Mouse (Mus musculus): Measurements from ENCODE around the gene Babam2. TPM values are rescaled to one million over a fixed set of nuclear protein-coding genes. Genes with fewer than 3 reads are reported as not detected.

The Babam2 gene
- polyA plus RNA-seq, 1 experiment from 2014 or later = 42.9 TPM

DNA sequence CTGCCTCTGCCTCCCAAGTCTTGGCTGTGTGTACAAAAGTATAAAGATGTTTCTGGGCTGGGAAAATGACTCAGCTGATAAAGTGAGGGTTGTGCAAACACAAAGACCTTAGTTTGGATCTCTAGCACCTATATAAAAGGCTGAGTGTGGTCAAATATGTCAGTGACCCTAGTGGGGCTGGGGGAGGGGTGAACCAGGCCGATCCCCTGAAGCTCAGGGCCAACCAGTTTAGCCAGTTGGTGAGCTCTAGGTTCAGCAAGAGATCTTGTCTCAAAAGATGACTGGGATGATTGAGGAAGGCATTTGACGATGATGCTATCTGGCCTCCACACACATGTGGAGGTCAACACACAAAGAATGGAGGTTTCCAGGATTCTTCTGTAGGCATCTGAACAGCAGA is 320.8 kb downstream of the Babam2 start:
- no peak overlapping the region for H3K4me2 ChIP-seq
- peaks cover 12% of the 10 kb centered on the region for H3K4me1 ChIP-seq (ENCODE audit: control insufficient read depth, insufficient read depth, low read length)
- no peaks in the 10 kb centered on the region for H3K27me3 ChIP-seq (ENCODE audit: control insufficient read depth, insufficient read depth, low read length)
- no peak overlapping the region for H3K27ac ChIP-seq (ENCODE audit: low read depth, low read length)
- 69% methylated on average over 2 of the region's 2 CpGs for WGBS (ENCODE audit: insufficient replicate concordance)
- no peaks in the 10 kb centered on the region for H3K9me3 ChIP-seq (replicated peaks; ENCODE audit: control insufficient read depth, low read length)
- no peak overlapping the region for H3K9ac ChIP-seq (ENCODE audit: low read depth, low read length)
- H3K4me3 ChIP-seq (ENCODE audit: low read depth, low read length) = no peak overlapping the region
- no peak for ATAC-seq (replicated peaks; ENCODE audit: insufficient number of reproducible peaks, low FRiP score, low TSS enrichment)
- H3K36me3 ChIP-seq (ENCODE audit: control insufficient read depth, insufficient read depth, low read length) = no peaks in the 10 kb centered on the region

DNA sequence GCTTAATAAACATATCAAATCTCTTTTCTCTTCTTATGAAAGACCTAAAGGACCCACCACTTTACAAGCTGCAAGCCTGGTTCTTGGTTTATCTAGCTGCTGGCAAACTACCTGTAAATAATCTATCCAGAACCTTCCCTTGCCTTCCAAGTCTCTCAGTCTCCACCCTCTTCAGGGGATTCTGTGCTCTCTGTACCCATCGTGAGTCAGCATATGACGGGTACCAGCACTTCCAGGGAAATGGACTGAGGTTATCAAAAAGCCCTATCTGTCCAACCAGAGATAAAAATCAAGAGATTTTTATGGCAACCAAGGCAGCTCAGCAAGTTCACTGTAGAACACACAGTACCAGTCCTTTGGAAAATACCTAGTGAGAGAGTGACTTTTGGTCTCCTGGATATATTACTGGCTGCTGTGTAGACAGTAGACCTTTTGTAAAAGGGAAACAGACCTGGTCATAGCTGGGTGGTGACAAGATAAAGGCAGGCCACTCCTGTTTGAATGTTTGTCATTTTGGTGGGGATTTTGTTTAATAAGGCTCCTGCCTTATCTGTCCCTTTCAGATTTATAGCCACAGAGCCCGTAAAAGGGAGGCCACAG is 332.4 kb downstream of the Babam2 start:
- Histone ChIP-seq H3K4me3 (ENCODE audit: low read depth, low read length) (no peak overlapping the region), H3K9me3 (replicated peaks; ENCODE audit: control insufficient read depth, low read length) (no peaks in the 10 kb centered on the region), H3K4me2 (no peak overlapping the region), H3K27ac (ENCODE audit: low read depth, low read length) (no peak overlapping the region), H3K36me3 (ENCODE audit: control insufficient read depth, insufficient read depth, low read length) (no peaks in the 10 kb centered on the region), H3K27me3 (ENCODE audit: control insufficient read depth, insufficient read depth, low read length) (no peaks in the 10 kb centered on the region), H3K4me1 (ENCODE audit: control insufficient read depth, insufficient read depth, low read length) (peaks cover 12% of the 10 kb centered on the region), H3K9ac (ENCODE audit: low read depth, low read length) (no peak overlapping the region)
- 65% methylated on average over 3 of the region's 3 CpGs for whole genome bisulfite sequencing (ENCODE audit: insufficient replicate concordance)
- ATAC-seq (replicated peaks; ENCODE audit: insufficient number of reproducible peaks, low FRiP score, low TSS enrichment) = no peak

DNA sequence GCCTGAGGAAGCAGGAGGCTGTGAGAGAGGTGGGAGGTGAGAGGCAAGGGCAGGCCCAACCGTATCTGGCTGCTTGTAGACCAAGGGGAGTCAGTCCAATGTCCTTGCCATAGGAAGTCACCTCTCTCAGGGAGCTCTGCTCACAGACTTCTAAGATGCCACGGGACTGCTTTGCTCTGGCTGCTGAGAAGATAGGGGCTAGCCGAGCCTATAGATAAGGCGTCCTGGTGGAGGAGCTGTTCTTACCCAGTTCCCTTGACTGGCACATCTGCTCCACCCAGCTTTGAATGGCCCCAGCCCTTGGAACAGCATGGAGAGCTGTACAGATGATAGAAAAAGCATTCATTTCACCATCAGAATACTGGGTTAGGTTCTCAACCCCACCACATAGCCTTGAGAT is 335.7 kb downstream of the Babam2 start:
- H3K9me3 ChIP-seq (replicated peaks; ENCODE audit: control insufficient read depth, low read length) = no peaks in the 10 kb centered on the region
- H3K27ac ChIP-seq (ENCODE audit: low read depth, low read length) = no peak overlapping the region
- H3K4me2 ChIP-seq = no peak overlapping the region
- H3K27me3 ChIP-seq (ENCODE audit: control insufficient read depth, insufficient read depth, low read length) = no peaks in the 10 kb centered on the region
- no peak overlapping the region for H3K4me3 ChIP-seq (ENCODE audit: low read depth, low read length)
- peaks cover 16% of the 10 kb centered on the region for H3K4me1 ChIP-seq (ENCODE audit: control insufficient read depth, insufficient read depth, low read length)
- H3K36me3 ChIP-seq (ENCODE audit: control insufficient read depth, insufficient read depth, low read length) = no peaks in the 10 kb centered on the region
- no peak for ATAC-seq (replicated peaks; ENCODE audit: insufficient number of reproducible peaks, low FRiP score, low TSS enrichment)
- WGBS (ENCODE audit: insufficient replicate concordance) = 14% methylated on average over 4 of the region's 4 CpGs
- no peak overlapping the region for H3K9ac ChIP-seq (ENCODE audit: low read depth, low read length)

DNA sequence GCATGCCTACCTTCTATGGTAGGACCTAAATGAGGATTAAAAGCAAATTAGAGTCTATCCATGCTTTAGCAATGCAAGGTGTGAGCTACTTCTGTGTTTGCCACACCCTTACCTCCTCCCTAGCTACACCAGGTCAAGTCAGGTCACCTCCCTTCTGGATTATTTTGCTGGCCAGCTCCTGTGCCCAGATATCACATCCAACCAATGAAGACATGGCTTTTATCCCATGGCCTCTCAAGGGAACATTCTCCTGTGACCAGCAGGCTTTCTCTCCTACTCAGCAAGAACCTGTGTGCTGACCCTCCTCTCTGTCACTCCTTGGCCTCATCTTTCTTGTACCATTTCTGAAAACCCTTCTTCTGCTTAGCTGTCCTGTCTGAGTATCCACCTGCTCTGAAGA is 336.1 kb downstream of the Babam2 start:
- no peaks in the 10 kb centered on the region for H3K36me3 ChIP-seq (ENCODE audit: control insufficient read depth, insufficient read depth, low read length)
- no peaks in the 10 kb centered on the region for H3K9me3 ChIP-seq (replicated peaks; ENCODE audit: control insufficient read depth, low read length)
- H3K4me2 ChIP-seq = no peak overlapping the region
- H3K27ac ChIP-seq (ENCODE audit: low read depth, low read length) = no peak overlapping the region
- ATAC-seq (replicated peaks; ENCODE audit: insufficient number of reproducible peaks, low FRiP score, low TSS enrichment) = no peak
- H3K9ac ChIP-seq (ENCODE audit: low read depth, low read length) = no peak overlapping the region
- no peak overlapping the region for H3K4me3 ChIP-seq (ENCODE audit: low read depth, low read length)
- no peaks in the 10 kb centered on the region for H3K27me3 ChIP-seq (ENCODE audit: control insufficient read depth, insufficient read depth, low read length)
- H3K4me1 ChIP-seq (ENCODE audit: control insufficient read depth, insufficient read depth, low read length) = peaks cover 16% of the 10 kb centered on the region

DNA sequence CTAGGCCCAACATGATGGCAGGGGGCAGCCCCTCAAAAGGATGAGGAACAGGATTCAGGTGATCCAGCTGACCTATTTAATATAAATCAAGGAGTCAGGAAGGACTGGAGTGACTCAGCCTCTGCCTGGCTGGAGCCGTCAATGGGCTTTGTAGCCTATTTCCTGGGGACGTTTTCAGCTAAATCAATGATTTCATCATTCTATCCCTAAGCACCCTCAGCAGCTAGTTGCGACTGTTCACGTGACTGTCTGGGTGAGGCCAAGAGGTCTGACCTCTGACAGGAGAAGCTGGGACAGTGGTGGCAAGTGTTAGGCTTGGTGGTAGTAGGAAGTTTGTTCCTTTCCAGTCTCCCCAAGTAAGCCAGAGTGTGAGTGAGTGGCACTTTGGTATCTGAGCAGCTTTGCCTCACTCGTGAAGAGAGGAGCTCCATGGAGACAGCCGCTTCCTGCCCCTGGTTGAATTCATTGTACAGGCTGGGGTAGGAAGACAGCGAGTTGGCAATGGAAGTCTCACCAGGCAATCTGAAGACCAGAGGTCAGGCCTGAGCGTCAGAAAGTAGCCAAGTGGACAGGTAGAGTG is 337.1 kb downstream of the Babam2 start:
- Histone ChIP-seq H3K36me3 (ENCODE audit: control insufficient read depth, insufficient read depth, low read length) (no peaks in the 10 kb centered on the region), H3K9ac (ENCODE audit: low read depth, low read length) (no peak overlapping the region), H3K4me1 (ENCODE audit: control insufficient read depth, insufficient read depth, low read length) (peaks cover 16% of the 10 kb centered on the region), H3K4me2 (no peak overlapping the region), H3K4me3 (ENCODE audit: low read depth, low read length) (no peak overlapping the region), H3K27ac (ENCODE audit: low read depth, low read length) (no peak overlapping the region), H3K27me3 (ENCODE audit: control insufficient read depth, insufficient read depth, low read length) (no peaks in the 10 kb centered on the region), H3K9me3 (replicated peaks; ENCODE audit: control insufficient read depth, low read length) (no peaks in the 10 kb centered on the region)
- 83% methylated on average over 8 of the region's 8 CpGs for WGBS (ENCODE audit: insufficient replicate concordance)
- ATAC-seq (replicated peaks; ENCODE audit: insufficient number of reproducible peaks, low FRiP score, low TSS enrichment) = no peak

DNA sequence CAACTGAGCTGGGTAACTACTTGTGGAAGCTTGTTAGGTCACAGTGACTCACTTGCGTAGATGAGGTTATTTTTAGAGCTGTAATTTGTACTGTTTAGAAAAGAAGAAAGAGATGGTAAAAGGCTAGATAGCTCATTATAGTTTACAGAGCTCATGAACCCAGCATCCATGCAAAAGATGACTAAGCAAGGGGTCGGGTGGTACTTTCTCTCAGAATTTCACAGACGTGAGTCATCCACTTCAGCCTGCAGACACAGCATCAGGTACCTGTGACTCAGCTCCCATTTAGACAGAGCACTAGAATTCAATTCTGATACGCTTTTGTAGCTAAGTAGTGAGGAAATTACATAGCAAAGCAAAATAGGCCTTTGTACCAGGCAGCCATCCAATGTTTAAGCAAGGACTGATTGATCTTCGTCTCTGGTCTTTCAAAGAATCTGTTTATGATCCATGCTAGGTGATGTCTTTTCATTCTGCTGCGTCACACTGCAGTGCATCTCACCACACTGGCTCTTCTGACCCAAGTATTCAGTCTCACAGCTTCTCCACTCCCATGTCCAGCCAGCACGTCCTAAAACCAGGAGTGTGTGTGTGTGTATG is 338.3 kb downstream of the Babam2 start:
- no peaks in the 10 kb centered on the region for H3K36me3 ChIP-seq (ENCODE audit: control insufficient read depth, insufficient read depth, low read length)
- no peak overlapping the region for H3K27ac ChIP-seq (ENCODE audit: low read depth, low read length)
- ATAC-seq (replicated peaks; ENCODE audit: insufficient number of reproducible peaks, low FRiP score, low TSS enrichment) = no peak
- WGBS (ENCODE audit: insufficient replicate concordance) = 62% methylated on average over 7 of the region's 7 CpGs
- H3K4me3 ChIP-seq (ENCODE audit: low read depth, low read length) = no peak overlapping the region
- no peaks in the 10 kb centered on the region for H3K9me3 ChIP-seq (replicated peaks; ENCODE audit: control insufficient read depth, low read length)
- H3K27me3 ChIP-seq (ENCODE audit: control insufficient read depth, insufficient read depth, low read length) = no peaks in the 10 kb centered on the region
- H3K9ac ChIP-seq (ENCODE audit: low read depth, low read length) = no peak overlapping the region
- peaks cover 16% of the 10 kb centered on the region for H3K4me1 ChIP-seq (ENCODE audit: control insufficient read depth, insufficient read depth, low read length)
- H3K4me2 ChIP-seq = no peak overlapping the region

DNA sequence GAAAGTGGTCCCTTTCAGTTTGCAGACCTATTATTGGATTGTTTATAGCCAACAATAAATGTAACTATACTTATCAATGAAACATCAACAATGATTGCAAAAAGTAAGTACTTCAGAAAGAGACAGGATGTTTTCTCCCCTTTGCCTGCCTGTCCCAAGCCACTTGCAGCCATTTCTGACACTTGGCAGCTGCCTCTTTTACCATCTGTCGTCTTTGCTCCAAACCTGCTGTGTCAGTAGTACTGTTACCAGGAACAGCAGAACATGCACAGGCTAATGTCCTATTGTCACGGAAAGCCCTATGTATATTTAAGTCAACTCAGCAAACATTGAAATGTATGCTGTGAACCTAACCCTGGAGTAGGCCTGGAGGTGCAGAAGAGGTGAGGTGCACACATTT is 339.4 kb downstream of the Babam2 start:
- Histone ChIP-seq H3K4me3 (ENCODE audit: low read depth, low read length) (no peak overlapping the region), H3K9me3 (replicated peaks; ENCODE audit: control insufficient read depth, low read length) (no peaks in the 10 kb centered on the region), H3K4me1 (ENCODE audit: control insufficient read depth, insufficient read depth, low read length) (peaks cover 16% of the 10 kb centered on the region), H3K27me3 (ENCODE audit: control insufficient read depth, insufficient read depth, low read length) (no peaks in the 10 kb centered on the region), H3K9ac (ENCODE audit: low read depth, low read length) (no peak overlapping the region), H3K36me3 (ENCODE audit: control insufficient read depth, insufficient read depth, low read length) (no peaks in the 10 kb centered on the region), H3K27ac (ENCODE audit: low read depth, low read length) (no peak overlapping the region), H3K4me2 (no peak overlapping the region)
- WGBS (ENCODE audit: insufficient replicate concordance) = 65% methylated on average over 2 of the region's 2 CpGs
- ATAC-seq (replicated peaks; ENCODE audit: insufficient number of reproducible peaks, low FRiP score, low TSS enrichment) = no peak

DNA sequence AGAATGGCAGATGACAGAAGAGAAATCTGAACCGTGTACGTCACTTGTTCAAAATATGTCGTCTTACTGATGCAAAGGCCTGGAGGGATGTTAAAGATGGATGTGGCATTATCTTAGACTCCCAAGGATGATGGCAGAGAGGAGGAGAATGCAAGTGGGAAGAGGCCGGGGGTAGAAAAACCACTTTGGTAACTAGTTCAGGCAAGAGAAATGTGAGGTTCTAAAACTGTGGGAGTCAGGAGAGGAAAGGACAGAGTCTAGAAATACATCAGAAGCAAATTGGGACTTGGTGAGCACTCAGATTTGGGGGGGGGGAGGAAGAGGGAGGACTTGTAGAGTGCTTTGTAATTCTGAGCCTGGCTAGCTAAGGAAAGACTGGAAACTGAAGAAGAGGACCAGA is 340.1 kb downstream of the Babam2 start:
- ATAC-seq (replicated peaks; ENCODE audit: insufficient number of reproducible peaks, low FRiP score, low TSS enrichment) = no peak
- 82% methylated on average over 4 of the region's 4 CpGs for WGBS (ENCODE audit: insufficient replicate concordance)

DNA sequence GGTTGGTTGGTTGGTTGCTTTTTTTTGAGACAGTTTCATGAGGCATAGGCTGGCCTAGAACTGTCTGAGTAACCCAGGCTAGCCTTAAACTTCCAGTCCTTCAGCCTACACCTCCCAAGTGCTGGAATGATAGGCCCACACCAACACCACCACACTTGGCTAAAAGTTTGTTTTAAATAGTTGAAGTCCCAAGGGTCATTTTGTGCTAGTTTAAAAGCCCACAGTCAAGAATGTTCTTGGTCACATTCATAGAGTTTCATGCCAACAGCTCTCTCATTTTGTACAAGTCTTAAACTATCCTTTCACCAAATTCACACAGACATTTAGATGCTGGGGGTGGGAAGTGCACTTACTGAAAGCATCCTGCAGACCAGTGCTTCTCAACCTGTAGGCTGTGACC is 341.5 kb downstream of the Babam2 start:
- no peak overlapping the region for H3K9ac ChIP-seq (ENCODE audit: low read depth, low read length)

More for the DNA sequence above, 340.1 kb downstream of the Babam2 start:
- Histone ChIP-seq H3K9ac (ENCODE audit: low read depth, low read length) (no peak overlapping the region), H3K4me2 (no peak overlapping the region), H3K27ac (ENCODE audit: low read depth, low read length) (no peak overlapping the region), H3K4me3 (ENCODE audit: low read depth, low read length) (no peak overlapping the region), H3K9me3 (replicated peaks; ENCODE audit: control insufficient read depth, low read length) (no peaks in the 10 kb centered on the region), H3K27me3 (ENCODE audit: control insufficient read depth, insufficient read depth, low read length) (no peaks in the 10 kb centered on the region), H3K36me3 (ENCODE audit: control insufficient read depth, insufficient read depth, low read length) (no peaks in the 10 kb centered on the region), H3K4me1 (ENCODE audit: control insufficient read depth, insufficient read depth, low read length) (peaks cover 14% of the 10 kb centered on the region)

More for the DNA sequence above, 341.5 kb downstream of the Babam2 start:
- H3K36me3 ChIP-seq (ENCODE audit: control insufficient read depth, insufficient read depth, low read length) = no peaks in the 10 kb centered on the region
- no peak overlapping the region for H3K4me2 ChIP-seq
- no peaks in the 10 kb centered on the region for H3K9me3 ChIP-seq (replicated peaks; ENCODE audit: control insufficient read depth, low read length)
- H3K27me3 ChIP-seq (ENCODE audit: control insufficient read depth, insufficient read depth, low read length) = no peaks in the 10 kb centered on the region
- ATAC-seq (replicated peaks; ENCODE audit: insufficient number of reproducible peaks, low FRiP score, low TSS enrichment) = no peak
- H3K4me1 ChIP-seq (ENCODE audit: control insufficient read depth, insufficient read depth, low read length) = peaks cover 5% of the 10 kb centered on the region
- no peak overlapping the region for H3K27ac ChIP-seq (ENCODE audit: low read depth, low read length)
- H3K4me3 ChIP-seq (ENCODE audit: low read depth, low read length) = no peak overlapping the region
